Mouse (Mus musculus) limb, embryonic 12.5 days (tissue): ENCODE data around the gene Rhbdl1. TPM values are rescaled to one million over a fixed set of nuclear protein-coding genes. Genes with fewer than 3 reads are reported as not detected.

Source experiments
- ATAC-seq: fragments of 200-750 bp; cut with Nextera tagmentation; 2 replicates; pipeline ENCODE4 v1.8.0; 2017; ENCODE audit warnings: low read depth, moderate TSS enrichment; ENCODE audit not compliant: insufficient number of reproducible peaks, insufficient read depth, low FRiP score, low TSS enrichment
- H3K27ac ChIP-seq: fragments of 300-500 bp; sonication (generic); 2 replicates; pipeline ENCODE4 v1.5.1; 2016; ENCODE audit warnings: mild to moderate bottlenecking, moderate library complexity
- H3K27me3 ChIP-seq: fragments of 300-500 bp; sonication (generic); 2 replicates; pipeline ENCODE4 v1.6.1; 2016; ENCODE audit warnings: mild to moderate bottlenecking, moderate library complexity
- H3K36me3 ChIP-seq: fragments of 300-500 bp; sonication (generic); 2 replicates; pipeline ENCODE4 v1.6.1; 2016; ENCODE audit warnings: mild to moderate bottlenecking, moderate library complexity
- H3K4me1 ChIP-seq: fragments of 300-500 bp; sonication (generic); replicated peaks from 2 replicates; pipeline ENCODE4 v1.6.1; 2016
- H3K4me2 ChIP-seq: fragments of 300-500 bp; sonication (generic); 2 replicates; pipeline ENCODE4 v1.6.1; 2016; ENCODE audit warnings: mild to moderate bottlenecking, moderate library complexity
- H3K4me3 ChIP-seq: fragments of 300-500 bp; sonication (generic); replicated peaks from 2 replicates; pipeline ENCODE4 v1.5.1; 2016; ENCODE audit warnings: mild to moderate bottlenecking
- H3K9ac ChIP-seq: fragments of 300-500 bp; sonication (generic); replicated peaks from 2 replicates; pipeline ENCODE4 v1.6.1; 2016; ENCODE audit warnings: mild to moderate bottlenecking, moderate library complexity
- H3K9me3 ChIP-seq: fragments of 300-500 bp; sonication (generic); 2 replicates; pipeline ENCODE4 v1.6.1; 2016; ENCODE audit warnings: mild to moderate bottlenecking, moderate library complexity
- WGBS: fragments of 180-500 bp; shearing (Covaris S2); methylation state at CpG from one replicate; pipeline ENCODE4 v1.1.7; 2016; 5-methylcytosine and 5-hydroxymethylcytosine counted together
- polyA plus RNA-seq: library from polyadenylated mRNA; unstranded; fragments of >200 nt; fragmentation: Nextera tagmentation; extraction: Ambion mirVana; gene quantifications from 2 replicates; pipeline ENCODE4 v1.2.1, GENCODE M21; 2016

Rhbdl1 gene
- polyA plus RNA-seq, 1 experiment from 2014 or later, result 1.4 TPM

DNA sequence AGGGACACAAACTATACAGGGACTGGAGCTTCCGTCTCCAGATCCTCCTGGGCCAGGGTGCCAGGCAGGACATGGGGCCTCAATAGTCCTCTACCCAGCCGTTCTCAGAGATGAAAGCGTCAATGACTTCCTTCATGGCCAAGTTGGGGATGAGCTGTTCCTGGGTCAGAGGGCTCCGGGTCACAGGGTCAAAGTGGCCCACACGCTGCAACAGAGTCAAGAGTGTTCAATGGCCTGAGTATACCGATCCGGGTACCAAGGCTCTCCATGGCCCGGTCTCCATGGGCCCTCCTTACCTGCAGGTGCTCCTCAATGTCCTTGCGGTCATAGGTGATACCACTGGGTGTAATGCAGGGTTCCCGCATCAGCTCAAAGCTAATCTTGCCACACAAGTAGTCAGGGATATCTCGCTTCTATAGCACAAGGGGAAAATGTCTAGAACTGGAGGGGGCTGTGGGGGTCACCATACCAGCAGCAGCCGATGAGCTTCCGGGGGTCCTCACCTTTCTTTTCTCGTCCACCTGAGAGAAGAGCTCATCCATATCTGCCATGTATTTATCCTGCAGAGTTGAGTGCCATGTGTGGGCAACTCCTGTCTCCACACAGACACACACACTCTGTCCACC, 6.2 kb downstream of the Rhbdl1 start:
- peaks cover 63% of the 10 kb centered on the region for H3K36me3 ChIP-seq

DNA sequence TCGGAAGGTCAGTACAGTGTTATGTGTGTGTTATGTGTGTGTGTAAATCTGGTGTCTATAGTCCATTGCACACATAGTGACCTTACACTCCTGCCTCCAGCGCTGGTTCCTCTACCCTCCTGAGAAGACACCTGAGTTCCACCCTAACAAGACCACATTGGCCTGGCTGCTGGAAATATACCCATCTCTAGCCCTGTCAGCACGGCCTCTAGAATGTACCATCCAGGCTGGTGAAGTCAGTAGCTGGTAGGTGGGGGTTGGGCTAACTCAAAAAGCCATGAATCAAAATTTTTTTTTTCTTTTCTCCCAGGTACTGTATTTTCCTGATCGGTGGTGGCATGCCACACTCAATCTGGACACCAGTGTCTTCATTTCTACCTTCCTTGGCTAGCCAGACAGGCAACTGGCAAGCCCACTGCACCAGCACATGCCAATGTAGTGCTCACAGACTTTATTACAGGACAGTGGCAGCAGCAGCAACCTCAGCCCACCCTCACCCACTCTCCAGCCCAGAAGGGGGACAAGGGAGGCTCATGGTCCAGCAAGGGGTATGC, 6.8 kb downstream of the Rhbdl1 start:
- peak overlapping the region; percentile 75 for H3K9ac ChIP-seq
- H3K4me2 ChIP-seq, result peak overlapping the region; percentile 87
- no peak for ATAC-seq
- H3K36me3 ChIP-seq, result peaks cover 62% of the 10 kb centered on the region
- H3K27me3 ChIP-seq, result no peaks in the 10 kb centered on the region
- peak overlapping the region; percentile 62; the same call in 1 of the 2 replicates for H3K4me3 ChIP-seq
- H3K27ac ChIP-seq, result no peak overlapping the region
- WGBS, result 84% methylated on average over 4 of the region's 4 CpGs
- peaks cover 55% of the 10 kb centered on the region for H3K4me1 ChIP-seq
- H3K9me3 ChIP-seq, result no peaks in the 10 kb centered on the region

More for the DNA sequence above, 6.2 kb downstream of the Rhbdl1 start:
- Histone ChIP-seq H3K27me3 (no peaks in the 10 kb centered on the region), H3K9me3 (no peaks in the 10 kb centered on the region), H3K4me1 (peaks cover 52% of the 10 kb centered on the region), H3K9ac (no peak overlapping the region; the same call in 1 of the 2 replicates), H3K27ac (no peak overlapping the region), H3K4me2 (peak overlapping the region; percentile 98), H3K4me3 (peak overlapping the region; percentile 74; the same call in 1 of the 2 replicates)
- WGBS, result 92% methylated on average over 14 of the region's 14 CpGs
- ATAC-seq, result no peak

DNA sequence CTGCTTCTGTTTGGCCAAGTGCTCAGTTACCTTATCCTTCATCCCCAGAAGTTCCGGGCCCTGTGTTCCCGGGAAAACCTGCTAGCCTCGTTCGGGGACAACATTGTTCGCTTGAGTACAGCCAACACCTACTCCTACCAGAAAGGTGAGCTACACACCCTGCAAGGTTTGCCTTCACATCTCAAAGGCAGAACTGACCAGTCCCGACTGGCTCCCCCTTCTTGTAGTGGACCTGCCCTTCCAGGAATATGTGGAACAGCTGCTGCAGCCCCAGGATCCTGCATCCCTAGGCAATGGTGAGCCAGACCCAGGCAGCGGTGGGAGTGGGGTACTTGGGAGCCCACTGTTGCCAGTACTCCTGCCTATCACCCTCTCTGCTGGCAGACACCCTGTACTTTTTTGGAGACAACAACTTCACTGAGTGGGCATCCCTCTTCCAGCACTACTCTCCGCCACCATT, 7.5 kb downstream of the Rhbdl1 start:
- peak overlapping the region; percentile 62 for H3K4me3 ChIP-seq
- peaks cover 55% of the 10 kb centered on the region for H3K36me3 ChIP-seq
- peak overlapping the region; percentile 87 for H3K4me2 ChIP-seq
- no peak for ATAC-seq
- H3K9ac ChIP-seq, result peak overlapping the region; percentile 75
- WGBS, result 43% methylated on average over 8 of the region's 8 CpGs
- peaks cover 55% of the 10 kb centered on the region for H3K4me1 ChIP-seq
- no peaks in the 10 kb centered on the region for H3K27me3 ChIP-seq
- peak overlapping the region; percentile 91 for H3K27ac ChIP-seq
- H3K9me3 ChIP-seq, result no peaks in the 10 kb centered on the region

DNA sequence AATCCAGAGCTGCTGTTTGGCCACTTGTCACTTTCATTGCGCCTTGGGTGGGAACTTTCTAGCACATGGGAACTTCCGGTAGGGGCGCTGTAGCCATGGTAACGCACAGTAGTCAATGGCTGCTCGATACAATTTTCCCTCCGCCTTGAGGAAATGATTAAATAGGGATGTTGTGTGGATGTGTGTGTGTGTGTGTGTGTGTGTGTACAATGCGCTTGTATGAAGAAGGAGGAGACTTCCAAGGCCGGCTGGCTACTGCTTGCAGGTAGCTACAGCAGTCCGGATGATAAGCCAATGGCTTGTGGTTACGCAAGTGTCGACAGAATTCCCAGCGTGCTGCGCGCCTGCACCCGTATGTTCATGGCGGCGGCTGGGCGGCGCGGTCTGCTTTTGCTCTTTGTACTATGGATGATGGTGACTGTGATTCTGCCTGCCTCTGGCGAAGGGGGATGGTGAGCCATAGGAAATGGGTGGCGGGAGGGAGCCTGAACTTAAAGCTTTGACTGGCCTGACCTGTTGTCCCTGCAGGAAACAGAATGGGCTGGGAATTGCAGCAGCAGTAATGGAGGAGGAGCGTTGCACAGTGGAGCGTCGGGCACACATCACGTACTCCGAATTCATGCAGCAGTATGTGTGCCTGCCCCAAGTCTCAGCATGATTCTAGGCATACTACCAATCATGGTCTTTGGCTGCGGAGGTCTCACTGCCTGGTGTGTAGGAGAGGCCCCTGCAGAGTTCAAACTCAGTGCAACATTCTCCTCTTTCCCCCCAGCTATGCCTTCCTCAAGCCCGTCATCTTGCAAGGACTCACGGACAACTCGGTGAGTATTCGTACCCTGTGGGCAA, 8.2 kb downstream of the Rhbdl1 start, which contains the start of gene Jmjd8:
Jmjd8 (plus strand) TSS at position 156 of the 846 bp plus-strand sequence.
- Histone ChIP-seq H3K9me3 (no peaks in the 10 kb centered on the region), H3K27ac (peak within 1 kb of the TSS; percentile 91), H3K27me3 (no peaks in the 10 kb centered on the region), H3K36me3 (peaks cover 53% of the 10 kb centered on the region), H3K9ac (peak within 1 kb of the TSS; percentile 75), H3K4me3 (peak within 1 kb of the TSS; percentile 62), H3K4me2 (peak within 1 kb of the TSS; percentile 87), H3K4me1 (peaks cover 55% of the 10 kb centered on the region)
- WGBS, result 2% methylated on average over 32 of the region's 32 CpGs
- ATAC-seq, result peak; percentile 6; the same call in 1 of the 2 replicates

DNA sequence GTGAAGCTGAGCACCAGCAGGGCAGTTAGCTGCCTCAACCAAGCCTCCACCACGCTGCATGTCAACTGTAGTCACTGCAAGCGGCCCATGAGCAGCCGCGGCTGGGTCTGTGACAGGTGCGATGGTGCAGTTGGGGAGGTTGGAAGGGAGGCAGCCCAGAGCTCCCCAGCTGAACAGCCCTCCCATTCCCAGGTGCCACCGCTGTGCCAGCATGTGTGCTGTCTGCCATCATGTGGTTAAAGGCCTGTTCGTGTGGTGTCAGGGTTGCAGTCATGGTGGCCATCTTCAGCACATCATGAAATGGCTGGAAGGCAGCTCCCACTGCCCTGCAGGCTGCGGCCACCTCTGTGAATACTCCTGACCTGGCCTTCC, 8.9 kb downstream of the Rhbdl1 start:
- H3K9ac ChIP-seq, result peak overlapping the region; percentile 75; the same call in 1 of the 2 replicates
- no peaks in the 10 kb centered on the region for H3K9me3 ChIP-seq
- WGBS, result 82% methylated on average over 8 of the region's 8 CpGs
- H3K4me1 ChIP-seq, result peaks cover 53% of the 10 kb centered on the region
- peaks cover 53% of the 10 kb centered on the region for H3K36me3 ChIP-seq
- no peaks in the 10 kb centered on the region for H3K27me3 ChIP-seq
- ATAC-seq, result no peak
- H3K27ac ChIP-seq, result peak overlapping the region; percentile 91
- peak overlapping the region; percentile 87 for H3K4me2 ChIP-seq
- peak overlapping the region; percentile 62 for H3K4me3 ChIP-seq

DNA sequence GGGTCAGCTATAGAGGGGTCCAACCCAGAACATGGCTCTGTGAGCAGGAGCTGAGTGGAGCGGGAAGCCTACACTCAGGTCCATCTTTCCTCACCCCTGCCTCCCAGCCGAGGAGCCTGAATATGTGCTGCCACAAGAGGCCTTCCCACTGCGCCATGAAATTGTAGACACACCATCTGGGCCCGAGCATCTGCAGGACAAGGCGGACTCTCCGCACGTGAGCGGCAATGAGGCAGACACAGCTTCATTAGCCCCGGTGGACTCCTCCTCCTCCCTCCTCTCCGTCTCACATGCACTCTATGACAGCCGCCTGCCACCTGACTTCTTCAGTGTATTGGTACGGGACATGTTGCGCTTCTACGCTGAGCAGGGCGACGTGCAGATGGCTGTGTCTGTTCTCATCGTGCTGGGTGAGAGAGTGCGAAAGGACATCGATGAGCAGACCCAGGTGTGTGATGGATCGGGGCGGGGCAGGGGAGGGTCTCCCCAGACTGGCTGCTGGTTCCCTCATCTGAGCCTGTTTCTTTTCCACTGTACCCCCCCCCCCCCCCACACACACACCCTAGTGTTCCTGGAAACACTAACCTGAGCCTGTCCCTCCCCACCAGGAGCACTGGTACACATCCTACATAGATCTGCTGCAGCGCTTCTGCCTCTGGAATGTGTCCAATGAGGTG, 9.4 kb downstream of the Rhbdl1 start:
- 0 out of 2 replicates have a peak, but pooled peaks cover under 1% of the 10 kb centered on the region for H3K27me3 ChIP-seq
- peak overlapping the region; percentile 87 for H3K4me2 ChIP-seq
- no peak overlapping the region for H3K27ac ChIP-seq
- no peak overlapping the region; the same call in 1 of the 2 replicates for H3K9ac ChIP-seq
- no peak for ATAC-seq
- peaks cover 53% of the 10 kb centered on the region for H3K36me3 ChIP-seq
- H3K4me3 ChIP-seq, result peak overlapping the region; percentile 62
- 92% methylated on average over 22 of the region's 22 CpGs for WGBS
- H3K9me3 ChIP-seq, result no peaks in the 10 kb centered on the region
- H3K4me1 ChIP-seq, result peaks cover 53% of the 10 kb centered on the region

DNA sequence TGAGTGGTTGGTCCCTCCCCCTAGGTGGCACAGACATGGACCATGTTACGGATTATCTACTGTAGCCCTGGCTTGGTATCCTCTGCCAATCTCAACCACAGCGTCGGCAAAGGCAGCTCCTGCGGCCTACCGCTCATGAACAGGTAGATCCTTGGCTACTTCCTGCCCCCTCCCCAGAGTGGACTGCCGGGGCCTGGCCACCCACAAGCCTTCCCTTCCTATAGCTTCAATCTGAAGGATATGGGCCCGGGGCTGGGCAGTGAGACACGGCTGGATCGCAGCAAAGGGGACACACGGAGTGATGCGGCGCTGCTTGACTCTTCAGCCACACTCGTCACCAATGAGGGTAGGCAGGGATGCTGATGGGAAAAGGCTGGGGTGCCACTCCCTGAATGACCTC, 10.1 kb downstream of the Rhbdl1 start:
- H3K9ac ChIP-seq, result no peak overlapping the region
- no peaks in the 10 kb centered on the region for H3K9me3 ChIP-seq
- H3K4me3 ChIP-seq, result no peak overlapping the region
- 95% methylated on average over 13 of the region's 13 CpGs for WGBS
- H3K36me3 ChIP-seq, result peaks cover 53% of the 10 kb centered on the region
- H3K27ac ChIP-seq, result no peak overlapping the region
- peaks cover 5% of the 10 kb centered on the region; the same call in 1 of the 2 replicates for H3K27me3 ChIP-seq
- H3K4me2 ChIP-seq, result no peak overlapping the region; the same call in 1 of the 2 replicates
- ATAC-seq, result no peak
- H3K4me1 ChIP-seq, result peaks cover 52% of the 10 kb centered on the region

DNA sequence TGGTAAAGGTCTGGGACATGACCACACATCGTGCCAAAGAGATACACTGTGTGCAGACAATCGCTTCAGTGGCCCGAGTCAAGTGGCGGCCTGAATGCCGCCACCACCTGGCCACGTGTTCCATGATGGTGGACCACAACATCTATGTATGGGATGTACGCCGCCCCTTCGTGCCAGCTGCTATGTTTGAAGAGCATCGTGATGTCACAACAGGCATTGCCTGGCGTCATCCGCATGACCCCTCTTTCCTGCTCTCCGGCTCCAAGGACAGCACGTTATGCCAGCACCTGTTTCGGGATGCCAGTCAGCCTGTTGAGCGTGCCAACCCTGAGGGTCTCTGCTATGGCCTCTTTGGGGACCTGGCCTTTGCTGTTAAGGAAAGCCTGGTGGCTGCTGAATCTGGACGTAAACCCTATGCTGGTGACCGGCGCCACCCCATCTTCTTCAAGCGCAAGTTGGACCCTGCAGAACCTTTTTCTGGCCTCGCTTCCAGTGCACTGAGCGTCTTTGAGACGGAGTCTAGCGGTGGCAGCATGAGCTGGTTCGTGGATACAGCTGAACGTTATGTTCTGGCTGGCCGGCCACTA, 11.0 kb downstream of the Rhbdl1 start:
- H3K4me1 ChIP-seq, result peaks cover 42% of the 10 kb centered on the region
- no peak for ATAC-seq
- 93% methylated on average over 27 of the region's 27 CpGs for WGBS

DNA sequence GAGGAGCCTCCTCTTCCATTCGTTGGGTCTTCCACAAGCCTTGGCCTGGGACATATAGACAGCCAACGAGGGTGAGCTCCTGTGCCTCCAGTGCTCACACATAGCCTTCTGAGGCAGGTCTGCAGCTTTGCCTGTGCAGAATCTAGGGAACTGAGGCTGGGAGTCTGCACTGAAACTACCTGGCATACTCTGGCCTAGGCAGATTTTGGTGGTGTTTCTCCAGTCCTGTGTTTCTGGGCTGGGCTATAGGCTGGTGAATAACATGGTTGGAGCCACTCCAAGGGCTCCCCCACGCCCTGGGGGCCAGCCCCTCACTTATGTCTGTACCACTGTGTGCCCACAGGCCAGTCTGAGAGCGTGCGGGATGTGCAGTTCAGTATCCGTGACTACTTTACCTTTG, 11.8 kb downstream of the Rhbdl1 start:
- ATAC-seq, result no peak
- peaks cover 36% of the 10 kb centered on the region for H3K4me1 ChIP-seq

More for the DNA sequence above, 11.0 kb downstream of the Rhbdl1 start:
- H3K36me3 ChIP-seq, result peaks cover 44% of the 10 kb centered on the region
- H3K9ac ChIP-seq, result no peak overlapping the region
- no peak overlapping the region for H3K4me3 ChIP-seq
- no peak overlapping the region for H3K4me2 ChIP-seq
- H3K27ac ChIP-seq, result no peak overlapping the region
- H3K27me3 ChIP-seq, result peaks cover 13% of the 10 kb centered on the region
- no peaks in the 10 kb centered on the region for H3K9me3 ChIP-seq

DNA sequence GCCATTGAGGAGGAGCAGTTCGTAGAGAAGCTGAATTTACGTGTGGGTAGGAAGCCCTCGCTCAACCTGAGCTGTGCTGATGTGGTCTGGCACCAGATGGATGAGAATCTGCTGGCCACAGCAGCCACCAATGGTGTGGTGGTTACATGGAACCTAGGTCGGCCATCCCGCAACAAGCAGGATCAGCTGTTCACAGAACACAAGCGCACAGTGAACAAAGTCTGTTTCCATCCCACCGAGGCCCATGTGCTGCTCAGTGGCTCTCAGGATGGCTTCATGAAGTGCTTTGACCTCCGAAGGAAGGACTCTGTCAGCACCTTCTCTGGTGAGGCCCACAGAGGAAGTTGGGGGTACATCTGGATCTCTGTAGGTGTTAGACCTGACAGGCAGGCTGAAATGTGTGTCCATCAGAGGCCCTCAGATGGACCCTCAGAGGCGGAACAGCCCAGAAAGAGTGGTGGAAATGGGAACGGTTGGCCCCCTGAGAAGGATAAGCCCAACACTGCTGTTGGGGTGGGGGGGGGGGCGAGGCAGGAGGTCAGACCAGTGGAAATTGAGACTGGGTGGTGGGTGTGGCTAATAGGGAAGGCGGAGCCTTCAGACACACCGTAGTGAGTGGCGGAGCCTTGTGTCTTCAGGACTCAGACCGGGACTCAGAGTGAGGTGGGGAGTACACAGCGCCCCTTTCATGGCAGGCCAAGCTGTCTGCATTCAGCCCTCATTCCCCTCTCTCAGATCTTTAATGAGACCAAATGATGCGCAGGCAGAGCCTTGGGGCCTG, 12.5 kb downstream of the Rhbdl1 start:
- H3K27me3 ChIP-seq, result peaks cover 27% of the 10 kb centered on the region
- peaks cover 29% of the 10 kb centered on the region for H3K4me1 ChIP-seq
- no peaks in the 10 kb centered on the region for H3K9me3 ChIP-seq
- H3K36me3 ChIP-seq, result peaks cover 29% of the 10 kb centered on the region
- WGBS, result 74% methylated on average over 17 of the region's 17 CpGs
- peak overlapping the region; percentile 53 for H3K4me3 ChIP-seq
- no peak overlapping the region for H3K27ac ChIP-seq
- peak overlapping the region; percentile 83 for H3K4me2 ChIP-seq
- ATAC-seq, result no peak
- H3K9ac ChIP-seq, result peak overlapping the region; percentile 55

More for the DNA sequence above, 11.8 kb downstream of the Rhbdl1 start:
- Histone ChIP-seq H3K4me3 (no peak overlapping the region), H3K36me3 (peaks cover 36% of the 10 kb centered on the region), H3K27ac (no peak overlapping the region), H3K9ac (no peak overlapping the region), H3K27me3 (peaks cover 20% of the 10 kb centered on the region), H3K4me2 (no peak overlapping the region), H3K9me3 (no peaks in the 10 kb centered on the region)
- WGBS, result 93% methylated on average over 6 of the region's 6 CpGs
